Mouse (Mus musculus): ENCODE measurements around the gene Reln. TPM values are rescaled to one million over a fixed set of nuclear protein-coding genes. Genes with fewer than 3 reads are reported as not detected.

Reln gene
- polyA plus RNA-seq, 2 experiments: 3.3 to 6.7 TPM

DNA sequence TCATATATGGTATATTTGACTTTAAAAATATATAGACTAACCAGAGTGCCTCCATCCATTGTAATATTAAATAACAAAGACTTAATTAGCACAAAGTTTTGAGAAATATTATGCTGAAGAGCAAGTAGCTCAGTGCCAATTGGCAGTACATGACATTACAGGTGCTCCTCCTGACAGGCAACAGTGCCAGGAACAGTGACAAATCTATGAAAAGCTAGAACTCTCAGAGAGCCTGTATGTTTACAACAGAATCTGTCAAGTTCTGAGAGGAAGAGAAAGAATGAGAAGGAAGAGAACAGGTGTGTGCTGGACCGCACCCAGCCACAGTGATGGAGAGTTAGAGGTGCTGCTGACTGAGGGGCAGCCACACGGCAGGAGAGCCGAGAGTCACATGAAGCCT is 363.3 kb downstream of the Reln start:
- Histone ChIP-seq H3K36me3 (ENCODE audit: control insufficient read depth, insufficient read depth, low read length) (no peaks in the 10 kb centered on the region), H3K4me3 (replicated peaks; ENCODE audit: low read length) (no peak overlapping the region), H3K9me3 (ENCODE audit: control insufficient read depth, low read length) (no peaks in the 10 kb centered on the region), H3K27ac (replicated peaks; ENCODE audit: low read depth, low read length) (no peak overlapping the region), H3K4me1 (ENCODE audit: control insufficient read depth, insufficient read depth, low read length) (no peaks in the 10 kb centered on the region), H3K4me2 (replicated peaks; ENCODE audit: low read depth, low read length, severe bottlenecking) (no peak overlapping the region), H3K27me3 (ENCODE audit: control insufficient read depth, insufficient read depth, low read length) (no peaks in the 10 kb centered on the region), H3K9ac (ENCODE audit: low read depth, low read length, severe bottlenecking) (no peak overlapping the region)
- no peak for TF ChIP-seq POLR2A (IDR thresholded peaks at IDR 0.05; ENCODE audit: borderline replicate concordance, extremely low read depth, insufficient read depth, insufficient read length)
- DNase-seq (ENCODE audit: low spot score): no peak
- 82% methylated on average over 3 of the region's 3 CpGs for WGBS
- no peak for ATAC-seq (ENCODE audit: low FRiP score, low read depth)

- no peak overlapping the region for H3K4me2 ChIP-seq (replicated peaks; ENCODE audit: low read depth, low read length, severe bottlenecking)
- H3K4me3 ChIP-seq (replicated peaks; ENCODE audit: low read length): no peak overlapping the region
- no peaks in the 10 kb centered on the region for H3K9me3 ChIP-seq (ENCODE audit: control insufficient read depth, low read length)
- no peak overlapping the region for H3K9ac ChIP-seq (ENCODE audit: low read depth, low read length, severe bottlenecking)
- TF ChIP-seq POLR2A (IDR thresholded peaks at IDR 0.05; ENCODE audit: borderline replicate concordance, extremely low read depth, insufficient read depth, insufficient read length): no peak
- ATAC-seq (ENCODE audit: low FRiP score, low read depth): no peak
- no peaks in the 10 kb centered on the region for H3K27me3 ChIP-seq (ENCODE audit: control insufficient read depth, insufficient read depth, low read length)
- H3K4me1 ChIP-seq (ENCODE audit: control insufficient read depth, insufficient read depth, low read length): no peaks in the 10 kb centered on the region
- no peak for DNase-seq (ENCODE audit: low spot score)
- H3K36me3 ChIP-seq (ENCODE audit: control insufficient read depth, insufficient read depth, low read length): no peaks in the 10 kb centered on the region
- H3K27ac ChIP-seq (replicated peaks; ENCODE audit: low read depth, low read length): no peak overlapping the region
- WGBS: 71% methylated on average over 3 of the region's 3 CpGs
These were observed 364.0 kb downstream of the Reln start for GRCm38 (mm10) chr5:21980544-21980943.

DNA sequence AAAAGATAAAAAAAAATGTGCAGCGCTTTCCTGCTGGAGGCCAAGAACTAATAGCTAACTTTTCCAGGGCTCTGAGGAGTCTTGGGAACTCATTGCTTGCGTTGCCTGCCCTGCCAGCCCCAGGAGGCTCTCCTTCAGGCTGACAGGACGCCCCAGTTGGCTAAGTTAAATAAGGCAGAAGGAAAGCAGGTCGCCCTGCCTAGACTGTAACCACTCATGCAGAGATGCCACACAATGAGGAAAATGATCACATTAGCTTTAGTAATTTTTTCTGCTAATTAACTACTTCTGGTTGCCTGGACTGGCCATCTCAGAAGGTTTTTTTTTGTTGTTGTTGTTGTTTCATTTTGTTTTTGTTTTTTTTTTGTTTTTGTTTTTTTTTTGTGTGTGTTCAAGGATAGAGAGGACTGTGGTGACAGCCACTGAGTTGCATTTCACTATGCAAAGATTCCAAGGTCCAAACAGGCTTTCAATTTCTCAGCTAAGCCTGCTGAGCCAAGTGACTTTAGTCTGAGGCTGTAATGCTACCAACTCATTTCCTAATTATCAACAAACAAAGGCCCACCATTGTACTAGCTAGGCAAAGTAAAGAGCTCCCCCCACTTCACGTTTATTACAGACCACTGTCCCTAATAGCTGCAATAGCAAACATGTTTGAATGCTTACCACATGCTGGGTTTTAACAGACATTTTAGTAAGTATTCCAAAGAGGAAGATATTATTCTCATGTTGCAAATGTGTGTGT is 371.1 kb downstream of the Reln start:
- no peak for TF ChIP-seq POLR2A (IDR thresholded peaks at IDR 0.05; ENCODE audit: borderline replicate concordance, extremely low read depth, insufficient read depth, insufficient read length)
- Histone ChIP-seq H3K27me3 (ENCODE audit: control insufficient read depth, insufficient read depth, low read length) (no peaks in the 10 kb centered on the region), H3K4me3 (replicated peaks; ENCODE audit: low read length) (no peak overlapping the region), H3K9ac (ENCODE audit: low read depth, low read length, severe bottlenecking) (no peak overlapping the region), H3K4me2 (replicated peaks; ENCODE audit: low read depth, low read length, severe bottlenecking) (no peak overlapping the region), H3K4me1 (ENCODE audit: control insufficient read depth, insufficient read depth, low read length) (no peaks in the 10 kb centered on the region), H3K27ac (replicated peaks; ENCODE audit: low read depth, low read length) (no peak overlapping the region), H3K36me3 (ENCODE audit: control insufficient read depth, insufficient read depth, low read length) (no peaks in the 10 kb centered on the region), H3K9me3 (ENCODE audit: control insufficient read depth, low read length) (no peaks in the 10 kb centered on the region)
- 41% methylated on average over 5 of the region's 5 CpGs for WGBS
- ATAC-seq (ENCODE audit: low FRiP score, low read depth): no peak
- no peak for DNase-seq (ENCODE audit: low spot score)

DNA sequence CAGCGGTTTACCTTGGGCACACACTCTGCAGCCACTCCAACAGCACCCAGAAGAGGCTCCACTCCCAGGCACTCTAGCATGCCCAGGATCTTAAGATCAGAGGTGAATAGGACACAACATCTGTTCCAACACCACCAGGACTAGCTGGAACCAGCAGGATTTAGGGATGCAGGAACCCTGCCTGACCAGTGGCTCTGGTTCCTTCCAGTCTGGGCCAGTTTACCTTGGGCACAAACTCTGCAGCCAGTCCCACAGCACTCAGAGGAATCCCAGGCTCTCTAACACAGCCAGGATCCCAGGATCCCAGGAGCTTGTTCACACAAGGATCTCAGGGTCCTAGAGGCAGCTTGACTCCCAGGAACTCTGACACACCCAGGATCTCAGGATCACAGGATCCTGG is 382.7 kb downstream of the Reln start:
- no peak overlapping the region for H3K27ac ChIP-seq (replicated peaks; ENCODE audit: low read depth, low read length)
- no peak overlapping the region for H3K9ac ChIP-seq (ENCODE audit: low read depth, low read length, severe bottlenecking)
- H3K4me1 ChIP-seq (ENCODE audit: control insufficient read depth, insufficient read depth, low read length): no peaks in the 10 kb centered on the region
- no peaks in the 10 kb centered on the region for H3K27me3 ChIP-seq (ENCODE audit: control insufficient read depth, insufficient read depth, low read length)
- DNase-seq (ENCODE audit: low spot score) (no peak), ATAC-seq (ENCODE audit: low FRiP score, low read depth) (no peak)
- no peaks in the 10 kb centered on the region for H3K36me3 ChIP-seq (ENCODE audit: control insufficient read depth, insufficient read depth, low read length)
- no peak overlapping the region for H3K4me2 ChIP-seq (replicated peaks; ENCODE audit: low read depth, low read length, severe bottlenecking)
- H3K4me3 ChIP-seq (replicated peaks; ENCODE audit: low read length): no peak overlapping the region
- 91% methylated on average over 1 of the region's 1 CpGs for WGBS
- TF ChIP-seq POLR2A (IDR thresholded peaks at IDR 0.05; ENCODE audit: borderline replicate concordance, extremely low read depth, insufficient read depth, insufficient read length): no peak
- no peaks in the 10 kb centered on the region for H3K9me3 ChIP-seq (ENCODE audit: control insufficient read depth, low read length)

GRCm38 (mm10) chr5:21960151-21960550 is 384.4 kb downstream of the Reln start:
- Histone ChIP-seq H3K36me3 (ENCODE audit: control insufficient read depth, insufficient read depth, low read length) (no peaks in the 10 kb centered on the region), H3K4me3 (replicated peaks; ENCODE audit: low read length) (no peak overlapping the region), H3K27me3 (ENCODE audit: control insufficient read depth, insufficient read depth, low read length) (no peaks in the 10 kb centered on the region), H3K4me2 (replicated peaks; ENCODE audit: low read depth, low read length, severe bottlenecking) (no peak overlapping the region), H3K4me1 (ENCODE audit: control insufficient read depth, insufficient read depth, low read length) (no peaks in the 10 kb centered on the region), H3K9me3 (ENCODE audit: control insufficient read depth, low read length) (no peaks in the 10 kb centered on the region), H3K27ac (replicated peaks; ENCODE audit: low read depth, low read length) (no peak overlapping the region), H3K9ac (ENCODE audit: low read depth, low read length, severe bottlenecking) (no peak overlapping the region)
- 72% methylated on average over 14 of the region's 14 CpGs for WGBS
- ATAC-seq (ENCODE audit: low FRiP score, low read depth) (no peak), DNase-seq (ENCODE audit: low spot score) (no peak)
- TF ChIP-seq POLR2A (IDR thresholded peaks at IDR 0.05; ENCODE audit: borderline replicate concordance, extremely low read depth, insufficient read depth, insufficient read length): no peak
